Mouse (Mus musculus) heart, embryonic 13.5 days (tissue): ENCODE measurements at regions not wholly inside any gene's neighbourhood (a gene's known extent, or its start where the extent isn't known, plus 50 kb on each side); places are given as distances from the start of the nearest gene placed in this dataset.
A peak's percentile ranks its signal among the peaks of the same experiment; 100 is the strongest.
"Not testable (repeated sequence)": the region's sequence is repeated elsewhere in the genome, so short reads cannot be mapped to it uniquely, and the experiment has no call there.

Experiments
- ATAC-seq: fragments of 200-750 bp; cut with Nextera tagmentation; 2 replicates; pipeline ENCODE4 v1.8.0; 2017; ENCODE audit warnings: moderate TSS enrichment; ENCODE audit not compliant: insufficient number of reproducible peaks, low FRiP score, low TSS enrichment; ENCODE audit errors: extremely low read depth
- H3K27ac ChIP-seq: fragments of 300-500 bp; sonication (generic); replicated peaks from 2 replicates; pipeline ENCODE4 v1.5.1; 2015; ENCODE audit warnings: moderate library complexity, mild to moderate bottlenecking, inconsistent platforms
- H3K27me3 ChIP-seq: fragments of 300-500 bp; sonication (generic); replicated peaks from 2 replicates; pipeline ENCODE4 v1.6.1; 2015; ENCODE audit warnings: mild to moderate bottlenecking, inconsistent platforms
- H3K36me3 ChIP-seq: fragments of 300-500 bp; sonication (generic); 2 replicates; pipeline ENCODE4 v1.6.1; 2015; ENCODE audit warnings: mild to moderate bottlenecking, inconsistent platforms
- H3K4me1 ChIP-seq: fragments of 300-500 bp; sonication (generic); 2 replicates; pipeline ENCODE4 v1.6.1; 2015; ENCODE audit warnings: inconsistent platforms
- H3K4me2 ChIP-seq: fragments of 300-500 bp; sonication (generic); 2 replicates; pipeline ENCODE4 v1.6.1; 2015; ENCODE audit warnings: inconsistent platforms, mild to moderate bottlenecking, moderate library complexity
- H3K4me3 ChIP-seq: fragments of 300-500 bp; sonication (generic); 2 replicates; pipeline ENCODE4 v1.5.1; 2015; ENCODE audit warnings: moderate library complexity, mild to moderate bottlenecking, inconsistent platforms
- H3K9ac ChIP-seq: fragments of 300-500 bp; sonication (generic); 2 replicates; pipeline ENCODE4 v1.6.1; 2015; ENCODE audit warnings: inconsistent platforms, mild to moderate bottlenecking, moderate library complexity
- H3K9me3 ChIP-seq: fragments of 300-500 bp; sonication (generic); 2 replicates; pipeline ENCODE4 v1.6.1; 2016; ENCODE audit warnings: inconsistent platforms
- WGBS: fragments of 180-500 bp; shearing (Covaris S2); methylation state at CpG from one replicate; pipeline ENCODE4 v1.1.7; 2015; ENCODE audit warnings: mixed read lengths; 5-methylcytosine and 5-hydroxymethylcytosine counted together

DNA sequence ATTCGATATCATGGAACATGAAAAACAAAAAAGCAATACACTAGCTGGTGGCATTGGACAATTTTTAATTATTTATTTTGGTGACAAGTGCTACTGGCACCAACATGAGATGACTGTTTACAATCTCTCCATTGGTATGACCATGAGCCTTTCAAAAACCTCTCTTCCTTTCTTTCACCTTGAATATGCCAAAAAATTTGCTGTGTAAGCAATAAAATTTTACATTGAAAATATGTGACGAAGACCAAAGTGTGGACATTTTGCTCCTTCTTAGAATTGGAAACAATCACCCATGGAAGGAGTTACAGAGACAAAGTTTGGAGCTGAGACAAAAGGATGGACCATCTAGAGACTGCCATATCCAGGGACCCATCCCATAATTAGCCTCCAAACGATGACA lies 83.4 kb upstream of the Gm49339 start:
- H3K36me3 ChIP-seq, H3K4me2 ChIP-seq, ATAC-seq, H3K4me3 ChIP-seq, H3K27me3 ChIP-seq, H3K9me3 ChIP-seq, H3K4me1 ChIP-seq, H3K9ac ChIP-seq, H3K27ac ChIP-seq: not testable (repeated sequence)
- 68% methylated on average over 3 of the region's 3 CpGs for WGBS

DNA sequence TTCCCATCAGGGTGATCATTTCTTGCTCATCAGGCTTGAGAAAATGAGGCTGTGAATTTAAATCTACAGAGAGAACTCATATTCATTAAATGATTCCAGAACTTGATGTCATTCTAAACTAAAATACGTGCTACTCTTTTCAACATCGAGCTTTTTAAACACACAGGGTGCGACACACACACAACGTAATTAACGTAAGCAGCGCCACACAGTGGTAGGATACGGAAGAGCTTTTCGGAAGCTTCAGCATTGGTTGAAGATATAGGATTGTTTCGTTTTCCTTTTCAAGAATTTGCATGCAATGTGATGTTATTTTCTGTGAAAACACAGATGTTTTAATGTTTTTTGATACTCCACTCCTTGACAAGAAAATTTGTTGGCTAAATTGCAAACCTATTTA lies 75.3 kb upstream of the Gm49339 start:
- no peaks in the 10 kb centered on the region for H3K9me3 ChIP-seq
- no peak overlapping the region for H3K9ac ChIP-seq
- ATAC-seq: no peak
- H3K27me3 ChIP-seq: no peaks in the 10 kb centered on the region
- peak overlapping the region; percentile 40 for H3K4me2 ChIP-seq
- 7% methylated on average over 9 of the region's 9 CpGs for WGBS
- H3K4me1 ChIP-seq: no peaks in the 10 kb centered on the region
- H3K27ac ChIP-seq: no peak overlapping the region
- no peaks in the 10 kb centered on the region for H3K36me3 ChIP-seq
- H3K4me3 ChIP-seq: no peak overlapping the region

DNA sequence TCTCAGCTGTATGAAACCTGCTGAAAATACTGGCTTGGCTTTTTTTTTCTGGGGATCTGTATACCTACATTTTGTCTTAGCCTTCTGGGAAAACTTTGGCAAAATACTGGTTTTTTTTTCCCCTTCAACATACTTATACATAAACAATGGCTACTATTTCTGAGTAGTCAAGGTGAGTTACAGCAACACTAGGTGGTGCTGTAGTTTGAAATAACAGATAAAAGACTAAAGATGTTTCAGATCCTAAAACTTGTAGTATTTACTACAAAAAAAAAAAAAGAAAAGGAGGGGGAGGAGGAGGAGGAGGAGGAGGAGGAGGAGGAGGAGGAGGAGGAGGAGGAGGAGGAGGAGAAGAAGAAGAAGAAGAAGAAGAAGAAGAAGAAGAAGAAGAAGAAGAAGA lies 67.6 kb upstream of the Gm49339 start:
- Histone ChIP-seq H3K27ac (no peak overlapping the region), H3K36me3 (no peaks in the 10 kb centered on the region), H3K4me3 (no peak overlapping the region), H3K9ac (no peak overlapping the region), H3K27me3 (no peaks in the 10 kb centered on the region), H3K4me2 (no peak overlapping the region), H3K4me1 (no peaks in the 10 kb centered on the region), H3K9me3 (no peaks in the 10 kb centered on the region)
- ATAC-seq: no peak

DNA sequence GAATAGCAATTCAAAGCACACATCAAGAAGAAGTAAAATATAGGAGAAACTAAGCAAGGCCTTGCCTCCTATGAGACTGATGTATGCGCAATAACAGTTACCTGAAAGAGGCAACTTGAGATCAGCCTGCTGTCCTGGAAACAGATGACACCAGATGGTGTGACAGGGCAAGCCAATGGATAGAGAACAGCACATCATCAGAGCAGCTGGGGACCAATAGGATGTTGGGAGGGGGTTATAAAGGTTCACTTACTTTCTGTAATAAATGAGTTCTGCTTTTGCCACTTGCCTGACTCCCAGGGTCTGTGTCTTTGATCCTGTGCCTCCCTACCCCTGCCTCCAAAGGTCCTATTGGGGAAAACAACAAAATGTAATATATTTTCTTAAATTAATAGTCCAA lies 65.9 kb upstream of the Gm49339 start:
- 100% methylated on average over 1 of the region's 1 CpGs for WGBS

DNA sequence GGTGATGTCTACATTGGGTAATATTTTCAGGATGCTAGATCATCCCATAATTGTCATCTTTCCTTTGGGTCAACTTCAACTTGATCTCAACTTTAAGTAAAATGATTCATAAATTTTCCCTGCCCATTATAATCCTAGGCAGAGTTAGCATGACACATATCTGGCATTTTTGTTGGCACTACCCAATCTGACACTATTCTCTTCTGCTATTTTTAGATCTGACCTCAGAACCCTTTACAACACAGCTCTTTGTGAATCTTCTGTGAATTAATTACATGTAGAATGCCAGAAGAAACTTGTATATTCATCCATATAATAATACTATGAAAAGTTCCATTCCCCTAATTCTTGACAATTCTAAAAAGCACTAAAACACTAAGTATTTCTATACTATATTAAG lies 63.7 kb upstream of the Gm49339 start:
- Histone ChIP-seq H3K4me2 (no peak overlapping the region), H3K36me3 (no peaks in the 10 kb centered on the region), H3K9ac (no peak overlapping the region), H3K27me3 (no peaks in the 10 kb centered on the region), H3K27ac (no peak overlapping the region), H3K4me3 (no peak overlapping the region), H3K4me1 (no peaks in the 10 kb centered on the region), H3K9me3 (no peaks in the 10 kb centered on the region)
- ATAC-seq: no peak

More for the DNA sequence above, 65.9 kb upstream of the Gm49339 start:
- Histone ChIP-seq H3K4me2 (no peak overlapping the region), H3K9me3 (no peaks in the 10 kb centered on the region), H3K27me3 (no peaks in the 10 kb centered on the region), H3K4me1 (no peaks in the 10 kb centered on the region), H3K9ac (no peak overlapping the region), H3K36me3 (no peaks in the 10 kb centered on the region), H3K4me3 (no peak overlapping the region), H3K27ac (no peak overlapping the region)
- no peak for ATAC-seq

DNA sequence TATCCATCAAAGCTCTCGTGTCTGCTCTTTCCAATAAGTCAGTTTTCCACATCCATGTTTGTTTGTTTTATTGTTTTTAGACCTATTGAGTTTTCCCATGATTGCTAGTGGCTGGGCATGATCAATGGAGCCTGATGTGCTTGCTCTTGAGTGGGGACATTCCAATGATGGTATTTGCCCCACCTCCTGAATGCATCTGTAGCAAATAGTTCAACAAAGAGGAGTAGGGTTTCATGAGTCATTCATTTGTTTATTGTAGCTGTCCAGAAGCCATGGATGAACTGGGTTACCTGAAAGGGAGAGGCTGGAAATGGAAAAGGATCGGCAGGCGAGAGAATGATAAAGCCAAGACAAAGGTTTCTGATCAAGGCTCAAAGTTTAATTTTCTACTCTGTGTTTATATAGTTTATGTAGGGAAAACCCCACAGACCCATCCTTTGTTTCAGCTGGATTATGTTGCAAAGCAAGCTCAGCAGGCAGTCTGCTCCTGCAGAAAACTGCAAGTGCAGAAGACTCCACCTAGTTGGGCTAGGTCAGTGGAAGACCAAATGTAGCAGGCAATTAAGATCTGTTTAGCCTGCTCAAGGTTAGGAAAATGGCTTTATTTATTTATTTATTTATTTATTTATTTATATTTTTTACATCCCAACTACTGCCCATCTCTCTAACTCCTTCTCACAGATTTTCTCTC lies 63.0 kb upstream of the Gm49339 start:
- WGBS: 78% methylated on average over 3 of the region's 3 CpGs
- ATAC-seq: no peak
- H3K27me3 ChIP-seq: no peaks in the 10 kb centered on the region
- no peaks in the 10 kb centered on the region for H3K36me3 ChIP-seq
- H3K4me1 ChIP-seq: no peaks in the 10 kb centered on the region
- no peaks in the 10 kb centered on the region for H3K9me3 ChIP-seq
- no peak overlapping the region for H3K4me2 ChIP-seq
- no peak overlapping the region for H3K4me3 ChIP-seq
- no peak overlapping the region for H3K27ac ChIP-seq
- no peak overlapping the region for H3K9ac ChIP-seq

DNA sequence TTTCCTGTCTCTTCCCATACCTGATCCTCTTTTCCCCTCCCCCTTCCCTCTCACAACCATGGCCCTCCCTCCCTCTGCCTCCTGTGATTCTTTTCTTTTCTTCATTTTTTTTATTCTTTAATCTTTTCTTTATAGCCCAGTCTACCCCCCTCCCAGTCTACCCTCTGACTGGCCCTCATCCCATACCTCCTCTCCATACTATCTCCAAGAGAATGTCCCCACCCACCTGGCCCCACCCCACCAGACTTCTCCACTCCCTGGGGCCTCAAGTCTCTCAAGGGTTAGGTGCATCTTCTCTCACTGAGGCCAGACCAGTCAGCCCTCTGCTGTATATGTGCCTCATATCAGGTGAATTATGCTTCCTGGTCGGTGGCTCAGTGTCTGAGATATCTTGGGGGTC lies 61.9 kb upstream of the Gm49339 start:
- ATAC-seq: no peak
- 59% methylated on average over 1 of the region's 1 CpGs for WGBS
- Histone ChIP-seq H3K4me2 (no peak overlapping the region), H3K9me3 (no peaks in the 10 kb centered on the region), H3K4me3 (no peak overlapping the region), H3K9ac (no peak overlapping the region), H3K27ac (no peak overlapping the region), H3K36me3 (no peaks in the 10 kb centered on the region), H3K4me1 (no peaks in the 10 kb centered on the region), H3K27me3 (no peaks in the 10 kb centered on the region)

DNA sequence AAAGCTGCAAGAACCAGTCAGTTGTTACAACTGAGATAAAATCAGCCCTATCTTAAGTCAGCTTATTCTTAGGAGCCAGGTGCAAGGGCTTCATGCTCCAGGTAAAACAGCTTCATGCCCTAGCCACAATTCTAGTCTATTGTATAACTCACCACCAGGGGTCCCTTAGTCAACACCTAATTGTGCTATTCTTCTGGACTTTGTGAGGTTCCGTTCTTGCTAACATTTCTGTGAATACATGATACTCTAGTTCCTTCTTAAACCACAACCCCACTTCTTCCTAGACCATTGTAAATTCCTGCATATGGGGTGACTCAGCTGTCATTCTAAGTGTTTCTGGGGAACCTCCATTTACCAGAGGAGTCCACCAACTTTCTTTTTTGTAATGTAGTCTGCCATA lies 57.9 kb upstream of the Gm49339 start:
- no peaks in the 10 kb centered on the region for H3K36me3 ChIP-seq
- WGBS: 69% methylated on average over 1 of the region's 1 CpGs
- no peak for ATAC-seq
- no peaks in the 10 kb centered on the region for H3K4me1 ChIP-seq
- H3K4me2 ChIP-seq: no peak overlapping the region
- H3K27ac ChIP-seq: no peak overlapping the region
- H3K9ac ChIP-seq: no peak overlapping the region
- H3K27me3 ChIP-seq: no peaks in the 10 kb centered on the region
- H3K9me3 ChIP-seq: no peaks in the 10 kb centered on the region
- H3K4me3 ChIP-seq: no peak overlapping the region
